Mouse (Mus musculus) hindbrain, embryonic 15.5 days (tissue): Measurements from ENCODE around the gene Ppl. TPM values are rescaled to one million over a fixed set of nuclear protein-coding genes. Genes with fewer than 3 reads are reported as not detected.
A peak's percentile ranks its signal among the peaks of the same experiment; 100 is the strongest.

Source experiments
- ATAC-seq: fragments of 200-750 bp; cut with Nextera tagmentation; 2 replicates; pipeline ENCODE4 v1.8.0; 2017; ENCODE audit warnings: low read depth, moderate number of reproducible peaks, moderate TSS enrichment; ENCODE audit not compliant: low FRiP score
- H3K27ac ChIP-seq: fragments of 300-500 bp; sonication (generic); replicated peaks from 2 replicates; pipeline ENCODE4 v1.5.1; 2015; ENCODE audit warnings: mild to moderate bottlenecking, inconsistent platforms
- H3K27me3 ChIP-seq: fragments of 300-500 bp; sonication (generic); 2 replicates; pipeline ENCODE4 v1.6.1; 2015; ENCODE audit warnings: control low read depth, inconsistent platforms
- H3K36me3 ChIP-seq: fragments of 300-500 bp; sonication (generic); 2 replicates; pipeline ENCODE4 v1.6.1; 2015; ENCODE audit warnings: control low read depth, inconsistent platforms
- H3K4me1 ChIP-seq: fragments of 300-500 bp; sonication (generic); replicated peaks from 2 replicates; pipeline ENCODE4 v1.6.1; 2015; ENCODE audit warnings: control low read depth, inconsistent platforms
- H3K4me2 ChIP-seq: fragments of 300-500 bp; sonication (generic); 2 replicates; pipeline ENCODE4 v1.6.1; 2015; ENCODE audit warnings: moderate library complexity, mild to moderate bottlenecking, inconsistent platforms
- H3K4me3 ChIP-seq: fragments of 300-500 bp; sonication (generic); 2 replicates; pipeline ENCODE4 v1.5.1; 2015; ENCODE audit warnings: mild to moderate bottlenecking, inconsistent platforms
- H3K9ac ChIP-seq: fragments of 300-500 bp; sonication (generic); 2 replicates; pipeline ENCODE4 v1.6.1; 2015; ENCODE audit warnings: inconsistent platforms
- H3K9me3 ChIP-seq: fragments of 300-500 bp; sonication (generic); 2 replicates; pipeline ENCODE4 v1.6.1; 2016; ENCODE audit warnings: control low read depth, inconsistent platforms
- WGBS: fragments of 180-500 bp; shearing (Covaris S2); methylation state at CpG from one replicate; pipeline ENCODE4 v1.1.7; 2015; 5-methylcytosine and 5-hydroxymethylcytosine counted together
- polyA plus RNA-seq: library from polyadenylated mRNA; unstranded; fragments of >200 nt; fragmentation: Nextera tagmentation; extraction: Ambion mirVana; gene quantifications from 2 replicates; pipeline ENCODE4 v1.2.1, GENCODE M21; 2015

Ppl gene
- polyA plus RNA-seq, 1 experiment from 2014 or later, result 0.18 TPM

- WGBS, result 1% methylated on average over 26 of the region's 26 CpGs
- Histone ChIP-seq H3K36me3 (no peaks in the 10 kb centered on the region), H3K9ac (peak overlapping the region; percentile 22), H3K27me3 (peaks cover 3% of the 10 kb centered on the region; the same call in 1 of the 2 replicates), H3K4me2 (peak overlapping the region; percentile 66), H3K4me3 (peak overlapping the region; percentile 41), H3K4me1 (peaks cover 17% of the 10 kb centered on the region), H3K9me3 (no peaks in the 10 kb centered on the region), H3K27ac (no peak overlapping the region)
- ATAC-seq, result peak; percentile 90
These were observed 14.3 kb upstream of the Ppl start for GRCm38 (mm10) chr16:5146367-5147036.

- H3K9ac ChIP-seq, result 0 out of 2 replicates have a peak overlapping the region, but pooled peaks have one; percentile 22
- no peaks in the 10 kb centered on the region for H3K36me3 ChIP-seq
- peak overlapping the region; percentile 66 for H3K4me2 ChIP-seq
- WGBS, result 0% methylated on average over 7 of the region's 7 CpGs
- peak overlapping the region; percentile 17; the same call in 1 of the 2 replicates for H3K4me3 ChIP-seq
- ATAC-seq, result peak; percentile 71
- no peaks in the 10 kb centered on the region for H3K9me3 ChIP-seq
- H3K4me1 ChIP-seq, result peaks cover 17% of the 10 kb centered on the region
- no peak overlapping the region for H3K27ac ChIP-seq
- H3K27me3 ChIP-seq, result peaks cover 3% of the 10 kb centered on the region; the same call in 1 of the 2 replicates
These were observed 13.3 kb upstream of the Ppl start for GRCm38 (mm10) chr16:5145570-5145969.

GRCm38 (mm10) chr16:5139741-5140140 is 7.5 kb upstream of the Ppl start:
- WGBS, result 38% methylated on average over 4 of the region's 4 CpGs
- Histone ChIP-seq H3K4me2 (no peak overlapping the region), H3K27ac (no peak overlapping the region), H3K9me3 (no peaks in the 10 kb centered on the region), H3K4me3 (no peak overlapping the region), H3K4me1 (no peaks in the 10 kb centered on the region), H3K36me3 (no peaks in the 10 kb centered on the region), H3K27me3 (peaks cover 5% of the 10 kb centered on the region; the same call in 1 of the 2 replicates), H3K9ac (no peak overlapping the region)
- no peak for ATAC-seq

GRCm38 (mm10) chr16:5137006-5137540 is 4.9 kb upstream of the Ppl start:
- H3K4me2 ChIP-seq, result no peak overlapping the region
- no peak overlapping the region for H3K27ac ChIP-seq
- peaks cover 29% of the 10 kb centered on the region for H3K27me3 ChIP-seq
- no peak overlapping the region for H3K9ac ChIP-seq
- H3K4me1 ChIP-seq, result peaks cover 5% of the 10 kb centered on the region
- H3K9me3 ChIP-seq, result no peaks in the 10 kb centered on the region
- ATAC-seq, result no peak
- H3K36me3 ChIP-seq, result no peaks in the 10 kb centered on the region
- no peak overlapping the region for H3K4me3 ChIP-seq
- WGBS, result 35% methylated on average over 12 of the region's 12 CpGs

- no peak overlapping the region for H3K27ac ChIP-seq
- H3K27me3 ChIP-seq, result peaks cover 34% of the 10 kb centered on the region
- peaks cover 11% of the 10 kb centered on the region for H3K4me1 ChIP-seq
- no peaks in the 10 kb centered on the region for H3K9me3 ChIP-seq
- no peak overlapping the region for H3K9ac ChIP-seq
- WGBS, result 3% methylated on average over 4 of the region's 4 CpGs
- H3K36me3 ChIP-seq, result no peaks in the 10 kb centered on the region
- H3K4me3 ChIP-seq, result no peak overlapping the region
- no peak overlapping the region for H3K4me2 ChIP-seq
- no peak for ATAC-seq
These were observed 4.3 kb upstream of the Ppl start for GRCm38 (mm10) chr16:5136505-5136904.

- no peaks in the 10 kb centered on the region for H3K36me3 ChIP-seq
- H3K4me1 ChIP-seq, result peaks cover 12% of the 10 kb centered on the region
- H3K27ac ChIP-seq, result no peak overlapping the region
- ATAC-seq, result no peak
- no peaks in the 10 kb centered on the region for H3K9me3 ChIP-seq
- no peak overlapping the region for H3K4me3 ChIP-seq
- peaks cover 42% of the 10 kb centered on the region for H3K27me3 ChIP-seq
- 65% methylated on average over 8 of the region's 8 CpGs for WGBS
- no peak overlapping the region for H3K4me2 ChIP-seq
- H3K9ac ChIP-seq, result no peak overlapping the region
These were observed 3.5 kb upstream of the Ppl start for GRCm38 (mm10) chr16:5135551-5136261.

- no peak overlapping the region for H3K27ac ChIP-seq
- 68% methylated on average over 14 of the region's 14 CpGs for WGBS
- H3K4me3 ChIP-seq, result no peak overlapping the region
- no peak for ATAC-seq
- no peak overlapping the region for H3K9ac ChIP-seq
- H3K27me3 ChIP-seq, result peaks cover 50% of the 10 kb centered on the region
- peaks cover 12% of the 10 kb centered on the region for H3K4me1 ChIP-seq
- no peak overlapping the region for H3K4me2 ChIP-seq
- H3K9me3 ChIP-seq, result no peaks in the 10 kb centered on the region
- H3K36me3 ChIP-seq, result no peaks in the 10 kb centered on the region
These were observed 2.6 kb upstream of the Ppl start for GRCm38 (mm10) chr16:5134623-5135330.

- Histone ChIP-seq H3K27me3 (peaks cover 67% of the 10 kb centered on the region), H3K4me2 (peak overlapping the region; percentile 54), H3K4me3 (peak overlapping the region; percentile 34), H3K36me3 (no peaks in the 10 kb centered on the region), H3K4me1 (peaks cover 12% of the 10 kb centered on the region), H3K27ac (no peak overlapping the region), H3K9ac (no peak overlapping the region), H3K9me3 (no peaks in the 10 kb centered on the region)
- ATAC-seq, result no peak
- 3% methylated on average over 25 of the region's 25 CpGs for WGBS
These were observed 834 bp downstream of the Ppl start for GRCm38 (mm10) chr16:5131251-5131922.

GRCm38 (mm10) chr16:5130766-5131165 is 1.5 kb downstream of the Ppl start:
- no peaks in the 10 kb centered on the region for H3K36me3 ChIP-seq
- peaks cover 67% of the 10 kb centered on the region for H3K27me3 ChIP-seq
- no peak overlapping the region for H3K4me2 ChIP-seq
- no peak overlapping the region for H3K4me3 ChIP-seq
- H3K27ac ChIP-seq, result no peak overlapping the region
- H3K9ac ChIP-seq, result no peak overlapping the region
- 7% methylated on average over 4 of the region's 4 CpGs for WGBS
- H3K9me3 ChIP-seq, result no peaks in the 10 kb centered on the region
- ATAC-seq, result 0 out of 2 replicates have a peak, but pooled peaks have one; percentile 31
- peaks cover 12% of the 10 kb centered on the region for H3K4me1 ChIP-seq

- WGBS, result 62% methylated on average over 2 of the region's 2 CpGs
- H3K4me2 ChIP-seq, result no peak overlapping the region
- peaks cover 12% of the 10 kb centered on the region for H3K4me1 ChIP-seq
- no peaks in the 10 kb centered on the region for H3K9me3 ChIP-seq
- H3K36me3 ChIP-seq, result no peaks in the 10 kb centered on the region
- no peak overlapping the region for H3K4me3 ChIP-seq
- no peak for ATAC-seq
- H3K9ac ChIP-seq, result no peak overlapping the region
- H3K27me3 ChIP-seq, result peaks cover 66% of the 10 kb centered on the region
- no peak overlapping the region for H3K27ac ChIP-seq
These were observed 2.0 kb downstream of the Ppl start for GRCm38 (mm10) chr16:5130196-5130595.

GRCm38 (mm10) chr16:5123476-5123875 is 8.7 kb downstream of the Ppl start:
- ATAC-seq, result no peak
- H3K4me1 ChIP-seq, result no peaks in the 10 kb centered on the region
- H3K4me3 ChIP-seq, result no peak overlapping the region
- H3K27ac ChIP-seq, result no peak overlapping the region
- H3K9me3 ChIP-seq, result no peaks in the 10 kb centered on the region
- no peaks in the 10 kb centered on the region for H3K36me3 ChIP-seq
- H3K4me2 ChIP-seq, result no peak overlapping the region
- peaks cover 7% of the 10 kb centered on the region; the same call in 1 of the 2 replicates for H3K27me3 ChIP-seq
- H3K9ac ChIP-seq, result no peak overlapping the region
- 79% methylated on average over 6 of the region's 6 CpGs for WGBS
